Mouse (Mus musculus) heart, adult 2 months (tissue): ENCODE results near the gene Myd88. TPM values are rescaled to one million over a fixed set of nuclear protein-coding genes. Genes with fewer than 3 reads are reported as not detected.

ENCODE experiments used
- DNase-seq, 2 experiments: peaks; one replicate each; pipeline ENCODE4 v3.0.0; 2021
- H3K27ac ChIP-seq: fragments of 200-600 bp; 2 replicates; pipeline ENCODE4 v1.8.1; 2022
- H3K27me3 ChIP-seq: fragments of 200-500 bp; 2 replicates; pipeline ENCODE4 v1.6.1; 2012; ENCODE audit warnings: mild to moderate bottlenecking, low read length, inconsistent platforms, mixed read lengths; ENCODE audit not compliant: control insufficient read depth, insufficient read depth
- H3K36me3 ChIP-seq: fragments of 200-500 bp; 2 replicates; pipeline ENCODE4 v1.6.1; 2012; ENCODE audit warnings: low read length, inconsistent platforms; ENCODE audit not compliant: control insufficient read depth, insufficient read depth
- H3K4me1 ChIP-seq: fragments of 200-500 bp; 2 replicates; pipeline ENCODE4 v1.6.1; 2011; ENCODE audit warnings: low read length; ENCODE audit not compliant: control insufficient read depth, insufficient read depth
- H3K4me3 ChIP-seq: fragments of 200-600 bp; 2 replicates; pipeline ENCODE4 v1.8.1; 2022
- H3K79me2 ChIP-seq: fragments of 200-500 bp; replicated peaks from 2 replicates; pipeline ENCODE4 v1.6.1; 2012; ENCODE audit warnings: mild to moderate bottlenecking, inconsistent platforms, low read length, moderate library complexity, mixed read lengths; ENCODE audit not compliant: control insufficient read depth, insufficient read depth
- H3K9ac ChIP-seq: fragments of 200-500 bp; 2 replicates; pipeline ENCODE4 v1.6.1; 2012; ENCODE audit warnings: low read depth, mild to moderate bottlenecking, control low read depth, inconsistent platforms, low read length, mixed read lengths
- CTCF ChIP-seq: fragments of 200-600 bp; IDR thresholded peaks from 2 replicates; pipeline ENCODE4 v1.8.1; 2022; ENCODE audit warnings: antibody characterized with exemption, mild to moderate bottlenecking, moderate library complexity
- EP300 ChIP-seq: fragments of 200-500 bp; IDR thresholded peaks from 2 replicates; pipeline ENCODE4 v1.6.1; 2011; ENCODE audit warnings: low read depth, low read length, control low read depth; ENCODE audit not compliant: insufficient read depth
- POLR2A ChIP-seq: fragments of 200-500 bp; IDR thresholded peaks from 2 replicates; pipeline ENCODE4 v1.6.1; 2011; ENCODE audit warnings: mild to moderate bottlenecking, low read depth, low read length, control low read depth; ENCODE audit not compliant: insufficient read depth
- WGBS: fragments of 180-500 bp; shearing (Covaris S2); methylation state at CpG from one replicate; pipeline ENCODE4 v1.1.7; 2018; 5-methylcytosine and 5-hydroxymethylcytosine counted together
- intact Hi-C: fragments of 180-260 bp; cut with DNase I; formaldehyde crosslinking; loops from one replicate; pipeline ENCODE4 v1.15.1; 2025
- polyA plus RNA-seq: library from polyadenylated mRNA; depleted of rRNA; stranded (reverse); fragments of >200 nt; gene quantifications from 2 replicates; pipeline ENCODE4 v1.2.3, GENCODE M21; 2012
- total RNA-seq, 2 experiments: library from RNA; stranded (reverse); gene quantifications; 2 replicates each; pipeline ENCODE4 v1.2.3; 2021

Gene Myd88
- total and polyA plus RNA-seq, 3 experiments, result 12.1 to 14.8 (median 12.2) TPM

DNA sequence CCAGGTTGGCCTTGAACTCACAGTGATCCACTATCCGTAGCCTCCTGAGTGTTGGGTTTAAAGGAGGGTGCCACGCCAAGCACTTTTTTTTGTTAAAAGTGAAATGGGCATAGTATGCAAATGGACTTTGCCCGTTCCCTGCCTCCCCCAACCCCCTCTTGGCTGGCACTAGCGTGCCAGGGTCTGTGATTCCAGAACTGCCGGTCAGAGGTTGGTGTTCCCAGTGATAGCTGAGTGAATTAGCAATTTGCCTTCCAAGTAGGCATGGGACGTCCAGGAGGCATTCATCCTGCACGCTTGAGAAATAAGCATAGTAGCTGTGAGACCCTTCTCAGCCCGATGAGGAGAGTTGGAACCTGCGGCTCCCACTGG, 16.8 kb upstream of the Myd88 start:
- no peak for TF ChIP-seq EP300
- TF ChIP-seq CTCF, result no peak
- no peak for TF ChIP-seq POLR2A
- H3K27ac ChIP-seq, result no peak overlapping the region
- no peaks in the 10 kb centered on the region for H3K36me3 ChIP-seq
- intact Hi-C loops, result loop anchor here (5.0 kb wide), 1 partner anchor 36 kb away; the partner anchor contains the start of gene Oxsr1
- peak overlapping the region; percentile 71 for H3K4me3 ChIP-seq
- H3K27me3 ChIP-seq, result no peaks in the 10 kb centered on the region
- no peak for DNase-seq
- no peaks in the 10 kb centered on the region for H3K79me2 ChIP-seq
- H3K9ac ChIP-seq, result no peak overlapping the region
- 40% methylated on average over 9 of the region's 9 CpGs for WGBS
- no peaks in the 10 kb centered on the region; the same call in 1 of the 2 replicates for H3K4me1 ChIP-seq

DNA sequence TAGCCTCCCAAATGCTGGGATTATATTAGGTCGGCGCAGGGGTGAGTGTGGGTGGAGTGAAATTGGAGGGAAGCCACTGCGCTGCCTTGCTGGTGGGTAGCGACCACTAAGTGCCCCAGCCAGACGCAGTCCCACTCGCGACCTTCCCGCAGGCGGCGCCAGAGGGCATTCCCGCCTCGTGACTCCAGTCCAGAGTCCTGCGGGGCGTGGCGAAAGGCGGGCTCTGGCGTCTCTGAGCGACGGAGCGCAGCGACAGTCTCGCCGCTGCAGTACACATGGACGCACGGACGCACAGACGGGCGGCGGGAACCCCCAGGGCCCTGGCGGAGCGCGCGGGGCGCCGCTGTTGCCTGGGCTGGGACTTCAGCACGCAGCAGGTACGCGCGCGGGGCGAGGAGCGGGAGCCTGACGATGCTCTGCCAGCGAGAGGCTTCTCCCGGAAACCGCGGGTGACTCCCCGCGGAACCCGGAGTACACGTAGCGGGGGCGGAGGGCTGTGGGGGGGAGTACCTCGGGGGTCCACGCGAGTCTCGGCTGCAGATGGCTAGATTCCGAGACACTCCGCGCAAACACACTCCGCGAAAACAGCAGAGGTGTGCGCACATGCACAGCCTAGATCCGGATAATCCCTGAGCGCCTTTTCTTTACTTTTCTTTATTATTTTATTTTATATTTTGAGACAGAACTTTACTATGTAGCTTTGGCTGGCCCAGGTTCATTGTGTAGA, 16.3 kb upstream of the Myd88 start, which contains the start of gene Xylb:
TSS of gene Xylb (plus strand) at position 51 of the 727 bp plus-strand sequence.
- peak; percentile 92 to 95 for DNase-seq
- H3K27ac ChIP-seq, result peak within 1 kb of the TSS; percentile 19; the same call in 1 of the 2 replicates
- peak within 1 kb of the TSS; percentile 71 for H3K4me3 ChIP-seq
- TF ChIP-seq CTCF (peak; percentile 92), EP300 (peak; percentile 57; the same call in 1 of the 2 replicates), POLR2A (no peak)
- H3K79me2 ChIP-seq, result no peaks in the 10 kb centered on the region
- intact Hi-C loops, result loop anchor here (1.0 to 5.0 kb wide), 3 partner anchors 35 to 73 kb away; partner anchors contain the start of gene Oxsr1
- H3K4me1 ChIP-seq, result no peaks in the 10 kb centered on the region; the same call in 1 of the 2 replicates
- no peaks in the 10 kb centered on the region for H3K27me3 ChIP-seq
- H3K9ac ChIP-seq, result peak within 1 kb of the TSS; percentile 57
- 2% methylated on average over 65 of the region's 65 CpGs for WGBS
- no peaks in the 10 kb centered on the region for H3K36me3 ChIP-seq

DNA sequence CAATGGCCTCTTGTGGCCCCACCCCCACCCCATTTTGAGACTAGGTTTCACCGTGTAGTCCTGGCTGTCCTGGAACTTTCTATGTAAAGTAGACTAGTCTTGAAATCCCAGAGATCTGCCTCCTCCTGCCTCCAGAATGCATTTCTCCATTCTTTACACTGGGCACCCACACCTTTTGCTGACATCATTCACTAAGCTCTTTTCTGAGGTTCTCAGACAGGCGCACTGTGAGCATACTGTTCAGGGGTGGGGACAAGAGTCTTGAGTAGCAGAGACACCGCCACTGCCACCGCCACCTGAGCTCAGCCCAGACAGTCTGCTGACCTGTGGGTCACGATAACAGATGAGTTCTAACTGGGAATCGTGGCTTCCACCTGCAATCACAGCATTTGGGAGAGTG, 14.7 kb upstream of the Myd88 start:
- no peaks in the 10 kb centered on the region for H3K79me2 ChIP-seq
- 76% methylated on average over 6 of the region's 6 CpGs for WGBS
- H3K27me3 ChIP-seq, result no peaks in the 10 kb centered on the region
- no peaks in the 10 kb centered on the region; the same call in 1 of the 2 replicates for H3K4me1 ChIP-seq
- no peak overlapping the region for H3K9ac ChIP-seq
- H3K4me3 ChIP-seq, result no peak overlapping the region
- H3K27ac ChIP-seq, result no peak overlapping the region
- no peak for DNase-seq
- TF ChIP-seq EP300 (no peak), CTCF (no peak), POLR2A (no peak)
- intact Hi-C loops, result loop anchor here (2.0 to 5.0 kb wide), 2 partner anchors 34 to 45 kb away; partner anchors contain the start of gene Oxsr1
- no peaks in the 10 kb centered on the region for H3K36me3 ChIP-seq

DNA sequence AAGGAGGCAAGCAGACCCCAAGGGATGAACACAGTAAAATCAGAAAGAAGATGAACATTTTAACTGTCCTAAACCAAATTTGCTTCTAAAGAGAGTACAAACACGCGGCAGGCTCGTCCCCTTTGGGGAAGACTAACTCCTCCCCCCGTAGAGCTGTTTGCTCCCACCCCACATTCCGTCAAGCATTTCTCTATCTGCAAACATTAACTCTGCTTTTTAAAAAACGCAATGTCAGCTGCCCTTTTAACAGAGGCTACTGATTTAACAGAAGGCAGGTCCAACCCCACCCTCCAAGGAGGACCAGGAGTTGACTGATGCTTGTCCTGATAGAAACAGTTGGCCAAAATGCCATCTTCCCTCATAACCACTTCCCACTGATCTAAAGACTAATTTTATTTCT, 12.7 kb upstream of the Myd88 start:
- no peak for DNase-seq
- no peak overlapping the region for H3K9ac ChIP-seq
- TF ChIP-seq EP300, result no peak
- TF ChIP-seq CTCF, result no peak
- no peak for TF ChIP-seq POLR2A
- no peaks in the 10 kb centered on the region for H3K36me3 ChIP-seq
- WGBS, result 71% methylated on average over 6 of the region's 6 CpGs
- no peaks in the 10 kb centered on the region; the same call in 1 of the 2 replicates for H3K4me1 ChIP-seq
- H3K4me3 ChIP-seq, result no peak overlapping the region
- no peak overlapping the region for H3K27ac ChIP-seq
- intact Hi-C loops, result loop anchor here (2.0 kb wide), 1 partner anchor 197 kb away; the partner anchor contains the start of gene Acaa1b
- H3K79me2 ChIP-seq, result no peaks in the 10 kb centered on the region
- no peaks in the 10 kb centered on the region for H3K27me3 ChIP-seq

DNA sequence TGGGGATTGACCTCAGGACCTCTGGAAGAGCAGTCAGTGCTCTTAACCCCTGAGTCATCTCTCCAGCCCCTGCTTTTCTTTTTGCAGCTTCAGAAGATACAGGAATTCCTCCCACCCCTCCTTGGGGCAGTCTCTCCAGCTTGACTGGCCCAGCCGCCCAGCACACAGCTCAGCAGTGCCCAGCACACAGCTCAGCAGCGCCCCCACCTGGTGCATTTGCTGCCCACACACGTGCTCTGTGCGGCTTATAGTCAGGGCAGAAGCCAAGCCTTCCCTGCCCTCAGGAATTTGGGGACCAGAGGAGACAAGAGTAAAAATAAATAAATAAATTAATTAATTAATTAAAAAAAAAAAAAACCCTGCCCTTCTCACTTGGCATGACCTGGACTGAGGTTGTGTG, 10.8 kb upstream of the Myd88 start:
- 27% methylated on average over 4 of the region's 4 CpGs for WGBS
- intact Hi-C loops, result loop anchor here (2.0 kb wide), 1 partner anchor 195 kb away; the partner anchor contains the start of gene Acaa1b

DNA sequence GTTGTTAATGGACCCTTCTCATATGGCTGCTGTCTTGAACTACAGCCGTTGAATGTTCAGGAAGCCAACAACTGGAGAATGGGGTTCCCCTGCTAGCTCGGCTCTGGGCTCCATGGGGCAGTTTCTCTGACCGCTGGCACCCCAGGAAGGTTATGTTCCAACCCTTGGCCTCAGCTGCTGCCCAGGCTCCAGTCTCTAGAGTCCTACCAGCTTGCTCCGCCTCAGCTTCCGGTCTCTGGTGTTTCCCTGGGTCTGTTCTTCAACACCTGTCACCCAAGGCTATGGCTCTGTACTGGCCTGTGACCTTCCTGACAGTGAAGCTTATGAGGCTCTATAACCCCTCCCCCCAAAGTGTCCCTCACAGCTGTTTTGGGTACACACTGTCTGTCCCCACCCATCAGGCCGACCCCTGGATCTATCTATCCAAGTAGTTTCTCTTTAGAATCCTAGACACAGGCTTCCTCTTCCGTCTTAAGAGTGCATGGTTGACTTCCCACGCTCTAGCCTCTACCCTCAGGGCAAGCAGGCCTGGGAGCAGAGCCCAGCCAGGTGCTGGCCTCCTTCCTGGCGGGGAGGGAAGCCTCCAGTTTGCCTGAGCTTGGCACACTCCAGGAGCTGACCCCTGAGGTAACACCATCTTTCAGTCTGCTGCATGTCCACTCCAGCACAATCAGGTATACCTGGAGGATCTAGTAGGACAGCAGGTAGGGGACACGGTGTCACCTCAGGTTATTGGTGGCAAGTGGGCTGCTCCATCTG, 9.9 kb upstream of the Myd88 start:
- intact Hi-C loops, result no loop called here
- no peak for TF ChIP-seq EP300
- no peak for TF ChIP-seq CTCF
- TF ChIP-seq POLR2A, result no peak
- Histone ChIP-seq H3K27me3 (no peaks in the 10 kb centered on the region), H3K4me1 (no peaks in the 10 kb centered on the region; the same call in 1 of the 2 replicates), H3K4me3 (no peak overlapping the region), H3K36me3 (no peaks in the 10 kb centered on the region), H3K9ac (no peak overlapping the region), H3K79me2 (no peaks in the 10 kb centered on the region), H3K27ac (no peak overlapping the region)
- DNase-seq, result no peak
- WGBS, result 88% methylated on average over 10 of the region's 10 CpGs

More for the DNA sequence above, 10.8 kb upstream of the Myd88 start:
- Histone ChIP-seq H3K9ac (no peak overlapping the region), H3K27me3 (no peaks in the 10 kb centered on the region), H3K36me3 (no peaks in the 10 kb centered on the region), H3K79me2 (no peaks in the 10 kb centered on the region), H3K27ac (no peak overlapping the region), H3K4me3 (no peak overlapping the region), H3K4me1 (no peaks in the 10 kb centered on the region; the same call in 1 of the 2 replicates)
- DNase-seq, result peak; percentile 75 to 84
- TF ChIP-seq CTCF (peak; percentile 88), EP300 (peak; percentile 59; the same call in 1 of the 2 replicates), POLR2A (no peak)
